Mouse (Mus musculus) ZHBTc4 (cell line): Measurements from ENCODE around the gene Tspan18.

Source experiments
- DNase-seq: peaks from one replicate; pipeline ENCODE4 v3.0.0-alpha.2; 2011; ENCODE audit warnings: low read depth, low spot score

Tspan18 gene

DNA sequence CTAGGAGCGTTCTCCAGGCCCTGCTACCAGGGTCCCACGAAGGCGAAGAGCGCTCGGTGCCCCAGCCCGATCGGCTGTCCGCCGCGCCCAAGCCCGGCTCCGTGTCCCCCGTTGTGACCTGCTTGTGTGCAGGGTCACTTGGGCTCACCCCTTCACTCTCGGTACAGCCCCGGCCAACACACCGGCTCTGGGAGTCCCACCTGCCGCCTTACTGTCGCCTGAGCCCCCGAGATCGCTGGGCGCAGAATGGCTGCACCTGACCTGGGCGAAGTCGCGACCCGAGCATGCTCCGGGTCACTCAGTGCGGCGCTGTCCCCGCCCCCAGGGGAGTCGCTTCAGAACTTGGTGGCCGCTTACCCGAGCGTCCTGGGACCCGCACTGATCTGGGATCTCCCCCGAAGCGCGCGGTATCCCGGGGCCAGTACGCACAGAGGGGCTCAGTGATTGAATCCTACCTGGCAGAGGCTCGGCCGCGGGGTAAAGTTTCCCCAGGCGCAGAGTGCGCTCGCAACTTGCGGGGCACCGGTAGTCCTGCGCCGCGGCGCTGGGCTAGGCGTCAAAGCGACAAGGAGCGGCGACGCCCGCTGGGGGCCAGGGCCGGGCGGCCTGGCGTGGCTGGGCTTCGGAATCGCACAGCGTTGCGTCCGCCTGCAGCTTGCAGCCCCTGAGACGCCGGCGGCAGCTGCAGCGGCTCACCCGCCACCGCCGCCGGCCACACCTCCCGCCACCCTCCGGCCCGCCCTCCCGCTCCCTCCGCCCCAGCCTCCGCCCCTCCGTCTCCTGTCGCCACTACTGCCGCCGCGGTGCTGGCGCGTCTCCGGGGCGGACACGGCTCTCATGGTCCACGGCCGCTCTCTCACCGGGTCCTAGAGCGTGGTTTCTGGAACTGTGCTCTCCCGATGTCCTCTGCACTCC is at the start of gene Tspan18:
Gene Tspan18 (minus strand): TSS at position 689 of the 915 bp plus-strand sequence.
- DNase-seq: peak; percentile 88

GRCm38 (mm10) chr2:93383831-93384230 is 49.5 kb upstream of the Tspan18 start:
- no peak for DNase-seq

GRCm38 (mm10) chr2:93380680-93381089 is 46.4 kb upstream of the Tspan18 start:
- DNase-seq: peak; percentile 20

DNA sequence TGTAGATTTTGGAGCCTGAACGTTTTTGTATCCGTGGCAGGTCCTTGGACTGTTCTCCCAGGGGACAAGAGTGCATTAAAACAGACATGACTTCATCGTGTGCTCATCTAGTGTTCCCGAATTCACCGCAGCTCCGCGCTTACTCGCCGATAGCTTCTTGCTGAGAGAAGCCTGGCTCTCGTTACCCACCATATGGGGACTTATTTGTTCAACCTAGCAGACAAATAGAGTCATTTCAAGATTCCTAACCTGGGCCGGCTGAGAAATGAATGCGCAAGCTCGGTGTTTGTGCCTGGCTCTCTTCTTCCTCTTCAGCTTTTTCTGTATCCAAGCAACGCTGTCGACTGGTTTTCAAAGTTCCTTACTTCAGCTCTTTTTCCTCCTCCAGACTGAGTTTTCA is 43.5 kb upstream of the Tspan18 start:
- no peak for DNase-seq

DNA sequence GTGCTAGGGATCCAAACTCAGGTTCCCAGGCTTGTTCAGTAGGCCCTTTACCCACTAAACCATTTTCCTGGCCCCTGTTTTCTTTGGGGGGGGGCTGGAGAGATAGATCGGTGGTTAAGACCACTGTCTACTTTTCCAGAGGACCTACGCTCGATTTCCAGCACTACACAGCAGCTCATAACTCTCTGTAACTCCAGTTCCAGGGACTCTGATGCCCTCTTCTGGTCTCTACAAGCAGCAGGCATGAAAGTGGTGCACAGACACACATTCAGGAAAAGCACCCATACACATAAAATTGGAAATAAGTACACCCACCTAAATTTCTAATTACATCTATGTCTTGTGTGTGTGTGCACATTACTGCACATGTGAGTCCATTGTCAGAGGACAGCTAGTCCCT is 42.9 kb upstream of the Tspan18 start:
- DNase-seq: no peak

DNA sequence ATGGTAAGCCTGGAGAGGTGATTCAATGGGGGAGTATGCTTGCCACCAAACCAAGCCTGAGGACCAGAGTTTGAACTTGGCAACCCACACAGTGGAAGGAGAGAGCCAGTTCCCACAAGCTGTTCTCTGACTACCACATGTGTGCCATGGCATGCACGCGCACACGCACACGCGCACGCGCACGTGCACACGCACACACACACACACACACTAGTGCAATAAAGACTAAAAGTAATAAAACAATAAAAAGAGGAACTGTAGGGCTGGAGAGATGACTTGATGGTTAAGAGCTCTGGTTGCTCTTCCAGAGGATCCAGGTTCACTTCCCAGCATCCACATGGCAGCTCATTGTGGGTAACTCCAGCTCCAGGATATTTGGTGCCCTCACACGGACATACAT is 38.6 kb upstream of the Tspan18 start:
- DNase-seq: no peak

- no peak for DNase-seq
Observed at GRCm38 (mm10) chr2:93372097-93372571, 37.8 kb upstream of the Tspan18 start.

GRCm38 (mm10) chr2:93368954-93369353 is 34.6 kb upstream of the Tspan18 start:
- DNase-seq: no peak

GRCm38 (mm10) chr2:93367962-93368361 is 33.7 kb upstream of the Tspan18 start:
- DNase-seq: no peak

DNA sequence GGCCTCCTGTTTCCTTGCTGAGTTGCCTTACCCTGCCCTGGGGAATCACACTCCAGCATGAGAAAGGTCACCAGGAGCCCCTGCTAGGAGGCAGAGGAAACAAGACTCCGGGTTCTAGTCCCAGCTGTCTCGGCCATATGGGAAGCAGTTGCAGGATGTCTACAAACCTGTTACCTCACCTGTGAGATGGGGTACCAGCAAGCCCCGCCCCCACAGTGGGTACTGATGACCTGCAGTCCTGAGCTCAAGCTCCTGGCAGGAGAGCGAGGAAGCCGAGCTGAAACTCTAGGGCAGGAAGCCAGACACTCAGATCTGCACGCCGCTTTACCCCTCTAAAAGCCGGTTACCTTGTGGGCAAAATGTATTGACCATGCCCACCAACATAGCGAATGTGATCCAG is 31.1 kb upstream of the Tspan18 start:
- DNase-seq: no peak

DNA sequence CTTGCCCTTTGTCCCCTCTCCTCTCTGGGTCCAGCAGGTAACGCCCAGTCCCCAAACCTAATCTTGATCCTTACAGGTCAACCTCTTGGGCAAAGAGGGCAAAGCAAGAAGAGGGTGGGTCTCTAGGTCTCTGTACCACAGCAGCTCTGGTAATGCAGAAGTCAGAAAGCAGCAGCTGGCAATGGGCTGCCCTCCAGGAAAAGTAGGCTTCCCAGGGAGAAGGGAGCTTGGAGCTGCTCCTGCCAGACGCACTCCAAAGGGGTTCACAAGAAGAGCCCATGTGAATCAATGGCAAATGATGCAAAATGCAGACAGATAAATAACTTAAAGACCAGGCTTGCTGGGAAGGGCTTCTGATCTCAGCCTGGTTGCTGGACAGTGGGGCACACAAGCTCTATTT is 30.6 kb upstream of the Tspan18 start:
- no peak for DNase-seq

DNA sequence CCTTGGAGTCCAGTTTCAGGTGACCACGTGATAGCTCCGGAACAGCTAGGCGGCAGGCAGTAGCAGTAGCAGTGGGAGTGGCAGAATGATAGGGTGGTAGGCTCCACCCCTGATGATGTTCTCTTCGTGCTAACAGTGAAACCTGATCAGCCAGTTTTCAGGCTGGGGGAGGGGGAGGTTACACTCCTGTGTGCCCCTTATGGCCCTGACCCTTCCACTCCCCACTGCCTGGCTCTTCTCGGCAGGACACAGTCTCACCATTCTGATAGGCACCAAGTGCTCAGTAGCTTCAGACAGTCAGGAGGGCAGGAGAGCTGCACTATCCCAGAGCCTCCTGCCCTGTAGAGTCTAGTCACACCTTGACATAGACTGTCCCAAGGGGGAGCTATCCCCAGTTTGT is 27.1 kb upstream of the Tspan18 start:
- peak; percentile 18 for DNase-seq

GRCm38 (mm10) chr2:93360310-93360709 is 26.0 kb upstream of the Tspan18 start:
- DNase-seq: no peak

DNA sequence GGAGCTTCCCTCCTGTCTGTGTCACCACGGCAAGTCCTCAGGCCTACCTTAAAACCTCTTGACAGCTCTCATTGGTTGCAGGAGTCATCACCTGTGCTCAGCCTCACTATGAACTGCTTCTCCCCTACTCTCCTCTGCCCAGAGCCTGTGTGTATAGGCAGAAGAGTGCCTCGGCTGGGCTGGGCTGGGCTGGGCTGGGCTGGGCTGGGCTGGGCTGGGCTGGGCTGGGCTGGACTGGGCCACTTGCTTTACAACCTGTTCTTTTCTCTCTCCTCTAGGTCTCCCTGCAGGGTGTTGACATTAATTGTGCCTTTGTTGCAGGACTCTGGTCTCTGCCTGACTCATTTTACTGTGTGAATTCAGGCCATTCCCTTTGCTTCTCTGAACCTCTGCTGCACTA is 23.1 kb upstream of the Tspan18 start:
- DNase-seq: peak; percentile 5

DNA sequence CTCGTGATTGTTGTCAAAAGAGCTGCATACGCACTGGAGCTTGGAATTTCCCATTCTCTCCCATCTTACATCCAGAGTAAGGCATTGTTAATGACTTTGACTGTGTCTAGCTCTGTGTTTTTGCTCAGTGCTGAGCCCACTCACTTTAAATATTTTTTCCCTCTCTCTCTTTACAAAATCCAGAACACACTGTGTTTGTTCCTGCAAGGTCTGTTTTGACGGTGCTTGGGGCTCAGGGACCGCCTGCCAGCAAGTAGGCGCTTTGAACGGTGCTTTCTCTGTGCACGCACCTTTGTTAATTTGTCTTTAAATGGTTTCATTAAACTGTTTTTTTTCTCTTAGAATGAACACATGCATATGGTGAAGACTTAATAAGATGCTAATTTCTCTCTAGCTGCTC is 21.5 kb upstream of the Tspan18 start:
- no peak for DNase-seq

DNA sequence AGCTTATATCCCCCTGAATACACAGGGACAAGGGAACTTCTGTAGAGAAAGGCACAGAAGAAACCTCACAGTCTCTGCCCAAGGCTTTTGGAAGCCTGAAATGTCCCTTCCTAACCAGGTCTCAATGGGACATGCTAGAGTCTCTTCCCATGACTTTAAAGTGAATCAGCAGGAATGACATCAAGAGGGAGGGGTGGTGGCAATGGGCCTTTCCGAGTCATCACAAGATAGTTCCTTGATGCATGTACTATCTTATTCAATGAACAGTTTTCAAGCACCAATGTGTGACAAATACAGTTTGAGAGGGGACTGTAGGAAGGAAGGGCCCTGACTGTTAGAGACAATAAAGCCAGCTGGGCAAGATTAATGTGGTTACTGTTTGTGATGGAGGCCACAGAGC is 20.3 kb upstream of the Tspan18 start:
- DNase-seq: no peak

DNA sequence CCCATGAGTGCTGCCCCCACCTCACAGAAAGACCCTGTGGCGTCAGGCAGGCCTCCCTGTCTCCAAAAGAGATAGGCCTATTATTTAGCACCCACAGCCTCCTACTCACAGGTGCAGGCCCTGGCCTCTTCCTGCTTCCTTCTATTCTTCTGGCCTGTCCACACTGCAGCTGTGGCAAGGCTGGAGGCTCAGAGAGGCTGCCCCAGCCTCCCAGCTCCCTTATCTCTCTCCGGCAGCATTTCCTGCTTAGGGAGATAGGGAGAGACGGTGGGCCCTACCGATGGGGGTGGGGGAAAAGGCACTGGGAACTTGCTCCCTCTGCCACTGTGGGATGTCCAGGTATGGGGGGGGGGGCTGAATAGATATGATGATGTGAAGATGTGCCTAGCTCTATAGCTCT is 19.4 kb upstream of the Tspan18 start:
- DNase-seq: no peak

DNA sequence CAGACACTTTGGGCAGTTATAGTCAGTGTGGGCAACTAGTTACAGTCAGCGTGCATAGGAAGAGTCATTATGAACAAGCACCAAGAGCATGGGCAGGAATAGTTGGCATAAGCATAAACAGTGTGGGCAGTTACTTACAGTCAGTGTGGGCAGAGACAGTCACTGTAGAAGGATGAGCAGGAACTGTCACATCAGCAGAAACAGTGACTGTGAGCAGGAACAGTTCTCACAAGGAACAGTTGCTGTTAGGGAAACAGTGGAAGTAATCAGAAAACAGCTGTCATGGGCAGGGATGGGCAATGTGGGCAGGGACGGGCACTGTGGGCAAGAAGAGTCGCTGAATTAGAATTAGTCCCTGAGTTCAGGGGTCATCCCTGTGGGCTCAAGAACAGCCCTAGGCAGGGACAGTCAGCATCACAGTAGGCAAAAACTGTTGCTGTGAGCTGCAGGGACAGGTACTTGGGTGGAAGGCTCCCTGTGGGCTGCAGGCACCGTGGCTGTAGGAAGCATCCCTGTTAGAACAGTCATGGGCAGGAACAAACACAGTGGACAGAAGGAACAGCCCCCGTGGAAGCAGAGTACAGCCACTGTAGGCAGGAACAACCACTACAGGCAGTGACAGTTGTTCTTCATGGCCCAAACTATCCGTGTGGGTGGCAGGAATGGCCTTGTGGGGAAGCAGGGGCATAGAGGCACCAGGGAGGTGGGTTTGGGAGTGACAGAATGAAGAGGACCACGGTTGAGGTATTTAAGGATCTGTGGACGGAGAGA is 18.8 kb upstream of the Tspan18 start:
- no peak for DNase-seq

- no peak for DNase-seq
Observed at GRCm38 (mm10) chr2:93351352-93351751, 17.0 kb upstream of the Tspan18 start.

- DNase-seq: no peak
Observed at GRCm38 (mm10) chr2:93347018-93347417, 12.7 kb upstream of the Tspan18 start.

- no peak for DNase-seq
Observed at GRCm38 (mm10) chr2:93346609-93347008, 12.3 kb upstream of the Tspan18 start.

- DNase-seq: no peak
Observed at GRCm38 (mm10) chr2:93345663-93346268, 11.5 kb upstream of the Tspan18 start.
